Mouse (Mus musculus): ENCODE results near the gene Cks2.

GRCm38 (mm10) chr13:51677041-51677440, 32.0 kb downstream of the Cks2 start:
- TF ChIP-seq CTCF (IDR thresholded peaks at IDR 0.05) (no peak), EP300 (IDR thresholded peaks at IDR 0.05) (no peak)
